Mouse (Mus musculus) myocyte (in vitro differentiated cells): ENCODE data around the gene Gm21969.
A peak's percentile ranks its signal among the peaks of the same experiment; 100 is the strongest.

ENCODE experiments used
- CEBPB ChIP-seq: IDR thresholded peaks from 2 replicates; pipeline ENCODE4 v1.6.1; 2011; ENCODE audit warnings: mild to moderate bottlenecking, moderate library complexity; ENCODE audit not compliant: poor library complexity, insufficient read depth, severe bottlenecking
- E2F4 ChIP-seq: IDR thresholded peaks from one replicate; pipeline ENCODE4 v1.6.1; 2011; ENCODE audit warnings: mild to moderate bottlenecking, control low read depth, moderate library complexity; ENCODE audit not compliant: insufficient read depth
- MAX ChIP-seq: IDR thresholded peaks from one replicate; pipeline ENCODE4 v1.6.1; 2011; ENCODE audit warnings: low read depth, mild to moderate bottlenecking, control low read depth
- MYOG ChIP-seq, 3 experiments: IDR thresholded peaks; one replicate each; pipeline ENCODE4 v1.6.1; 2011; ENCODE audit warnings: control low read depth in 2 of 3, low read depth in 2 of 3, mild to moderate bottlenecking in 2 of 3; ENCODE audit not compliant: insufficient read length in 2 of 3, control insufficient read depth in 1 of 3, insufficient read depth in 1 of 3
- POLR2A ChIP-seq: IDR thresholded peaks from one replicate; pipeline ENCODE4 v1.6.1; 2011; ENCODE audit warnings: low read depth, mild to moderate bottlenecking, control low read depth, moderate library complexity; ENCODE audit not compliant: insufficient read length
- POLR2AphosphoS2 ChIP-seq: IDR thresholded peaks from one replicate; pipeline ENCODE4 v1.6.1; 2011; ENCODE audit warnings: low read depth, control low read depth; ENCODE audit not compliant: insufficient read length
- REST ChIP-seq: IDR thresholded peaks from one replicate; pipeline ENCODE4 v1.6.1; 2011; ENCODE audit warnings: mild to moderate bottlenecking, control low read depth, moderate library complexity; ENCODE audit not compliant: insufficient read depth, insufficient read length
- SRF ChIP-seq: IDR thresholded peaks from one replicate; pipeline ENCODE4 v1.6.1; 2011; ENCODE audit warnings: low read depth; ENCODE audit not compliant: control insufficient read depth, insufficient read length
- TCF12 ChIP-seq: IDR thresholded peaks from one replicate; pipeline ENCODE4 v1.6.1; 2011; ENCODE audit warnings: mild to moderate bottlenecking, control low read depth; ENCODE audit not compliant: poor library complexity, insufficient read depth, severe bottlenecking
- TCF3 ChIP-seq: IDR thresholded peaks from one replicate; pipeline ENCODE4 v1.6.1; 2011; ENCODE audit warnings: low read depth, control low read depth; ENCODE audit not compliant: insufficient read length
- USF1 ChIP-seq: IDR thresholded peaks from one replicate; pipeline ENCODE4 v1.6.1; 2011; ENCODE audit warnings: low read depth, mild to moderate bottlenecking, control low read depth, moderate library complexity

DNA sequence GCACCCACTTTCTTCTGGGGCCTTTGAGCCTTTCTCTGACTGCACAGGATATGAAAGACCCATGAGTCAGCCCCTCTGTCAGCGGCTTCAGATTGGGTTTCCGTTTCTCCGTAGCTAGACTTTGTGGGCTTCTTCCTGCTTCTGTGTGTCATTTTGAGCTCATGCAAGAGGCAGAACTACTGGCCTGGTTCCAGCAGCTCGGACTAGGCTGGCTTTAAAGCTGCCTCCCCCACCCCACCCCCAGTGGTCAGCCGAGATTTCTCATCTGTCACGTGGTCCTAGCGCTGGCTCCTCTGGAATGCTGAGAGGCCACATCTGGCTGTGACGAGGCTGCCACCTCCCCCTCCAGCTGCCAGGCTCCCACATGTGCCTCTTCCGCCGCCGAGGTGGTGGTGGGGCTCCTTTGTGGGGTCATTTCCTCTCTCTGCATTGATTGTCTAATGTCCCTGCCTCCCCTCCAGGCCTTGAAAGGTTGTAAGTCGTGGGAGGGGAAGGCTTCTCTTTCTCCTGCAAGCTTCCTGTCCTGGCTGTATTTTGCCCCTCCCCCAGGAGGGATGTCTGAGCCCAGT is 4.0 kb upstream of the Gm21969 start:
- TF ChIP-seq E2F4 (no peak), POLR2A (no peak), REST (no peak), USF1 (peak; percentile 87), TCF12 (no peak), TCF3 (peak; percentile 55), POLR2AphosphoS2 (no peak), MAX (no peak), SRF (no peak), MYOG (IDR thresholded peaks at IDR 0.05; ENCODE audit: control insufficient read depth in 1 of 3, insufficient read depth in 1 of 3, insufficient read length in 2 of 3, low read depth in 2 of 3) (peak in 1 of 3 experiments; percentile 53), CEBPB (0 out of 2 replicates have a peak, but pooled peaks have one; percentile 12)
